Mouse (Mus musculus) midbrain, embryonic 10.5 days (tissue): ENCODE results near the gene 9130008F23Rik. TPM values are rescaled to one million over a fixed set of nuclear protein-coding genes. Genes with fewer than 3 reads are reported as not detected.

Experiments used
- DNase-seq: peaks from one replicate; pipeline ENCODE4 v3.0.0-alpha.2; 2017; ENCODE audit warnings: low spot score
- H3K27ac ChIP-seq: fragments of 300-500 bp; sonication (generic); replicated peaks from 2 replicates; pipeline ENCODE4 v1.5.1; 2016; ENCODE audit warnings: mild to moderate bottlenecking
- H3K27me3 ChIP-seq: fragments of 300-500 bp; sonication (generic); 2 replicates; pipeline ENCODE4 v1.6.1; 2016; ENCODE audit warnings: low read depth, mild to moderate bottlenecking; ENCODE audit not compliant: poor library complexity, severe bottlenecking
- H3K36me3 ChIP-seq: fragments of 300-500 bp; sonication (generic); 2 replicates; pipeline ENCODE4 v1.6.1; 2016; ENCODE audit warnings: mild to moderate bottlenecking, moderate library complexity
- H3K4me1 ChIP-seq: fragments of 300-500 bp; sonication (generic); 2 replicates; pipeline ENCODE4 v1.6.1; 2016
- H3K4me3 ChIP-seq: fragments of 300-500 bp; sonication (generic); 2 replicates; pipeline ENCODE4 v1.5.1; 2016; ENCODE audit warnings: mild to moderate bottlenecking, moderate library complexity
- H3K9me3 ChIP-seq: fragments of 300-500 bp; sonication (generic); replicated peaks from 2 replicates; pipeline ENCODE4 v1.6.1; 2016; ENCODE audit warnings: mild to moderate bottlenecking
- WGBS: fragments of 180-500 bp; shearing (Covaris S2); methylation state at CpG from one replicate; pipeline ENCODE4 v1.1.7; 2016; 5-methylcytosine and 5-hydroxymethylcytosine counted together
- polyA plus RNA-seq: library from polyadenylated mRNA; unstranded; fragments of >200 nt; fragmentation: Nextera tagmentation; extraction: Ambion mirVana; gene quantifications from 2 replicates; pipeline ENCODE4 v1.2.1, GENCODE M21; 2016

Gene 9130008F23Rik
- polyA plus RNA-seq, 1 experiment from 2014 or later = 0.85 TPM

DNA sequence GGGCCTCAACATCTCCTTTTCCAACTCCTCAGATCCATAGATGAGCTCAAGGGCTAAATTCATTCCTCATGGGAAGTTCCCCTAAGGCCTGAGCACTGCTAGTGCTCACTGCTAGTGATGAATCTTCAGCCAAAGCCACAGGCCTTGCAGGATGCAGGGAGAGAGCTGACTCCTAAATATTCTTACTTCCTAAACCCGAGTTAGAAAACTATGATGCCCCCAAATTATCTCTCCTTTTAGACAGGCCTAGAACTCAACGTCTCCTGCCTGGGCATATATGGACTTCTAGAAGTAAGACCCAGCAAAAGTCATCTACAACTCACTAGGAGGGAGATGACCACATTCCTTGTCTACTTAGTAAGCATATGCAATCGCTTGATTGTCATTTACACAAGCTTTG is 2.6 kb downstream of the 9130008F23Rik start:
- H3K27ac ChIP-seq = no peak overlapping the region
- no peaks in the 10 kb centered on the region for H3K9me3 ChIP-seq
- WGBS = 47% methylated on average over 3 of the region's 3 CpGs
- peaks cover 14% of the 10 kb centered on the region; the same call in 1 of the 2 replicates for H3K27me3 ChIP-seq
- no peak overlapping the region for H3K4me3 ChIP-seq
- H3K4me1 ChIP-seq = peaks cover 15% of the 10 kb centered on the region
- H3K36me3 ChIP-seq = no peaks in the 10 kb centered on the region
- no peak for DNase-seq

DNA sequence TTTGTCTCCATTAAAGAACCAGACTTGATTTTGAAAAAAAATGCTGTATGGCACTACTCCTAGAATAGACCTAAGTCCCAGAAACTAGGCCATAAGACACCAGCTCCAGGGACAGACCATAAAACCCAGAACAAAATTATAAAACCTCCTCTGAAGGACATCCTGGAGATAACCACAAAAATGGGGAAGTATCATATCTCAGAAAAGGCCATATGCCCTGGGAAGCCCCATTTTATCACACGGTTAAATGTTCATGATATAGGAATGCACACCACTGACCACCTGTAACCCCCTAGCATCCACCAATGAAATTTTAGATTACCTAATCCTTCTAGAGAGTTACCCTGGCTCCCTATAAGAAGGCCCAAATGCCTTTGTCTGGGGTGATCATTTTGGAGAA is 4.8 kb downstream of the 9130008F23Rik start:
- DNase-seq = no peak
- WGBS = 91% methylated on average over 1 of the region's 1 CpGs
- H3K4me1 ChIP-seq = peaks cover 14% of the 10 kb centered on the region
- H3K9me3 ChIP-seq = no peaks in the 10 kb centered on the region
- H3K4me3 ChIP-seq = no peak overlapping the region
- H3K36me3 ChIP-seq = no peaks in the 10 kb centered on the region
- H3K27ac ChIP-seq = no peak overlapping the region
- H3K27me3 ChIP-seq = peaks cover 10% of the 10 kb centered on the region; the same call in 1 of the 2 replicates

DNA sequence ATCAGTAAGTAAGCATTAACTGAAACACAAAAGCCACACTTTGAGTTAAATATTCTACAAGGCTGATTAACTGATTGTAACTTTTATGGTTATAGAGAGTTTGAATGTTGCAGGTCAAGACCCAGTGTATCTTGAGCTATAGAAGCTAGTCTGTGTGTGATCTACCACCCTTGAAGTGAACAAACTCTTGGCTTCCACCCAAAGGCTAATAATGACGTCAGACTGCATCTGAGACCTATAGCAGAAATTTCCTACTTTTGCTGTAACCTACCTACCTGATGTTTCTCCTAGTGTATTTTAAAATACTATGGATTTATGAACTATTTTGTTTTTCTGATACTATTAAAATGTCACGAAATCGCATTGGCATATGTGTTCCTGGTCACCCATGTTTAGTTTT is 5.7 kb downstream of the 9130008F23Rik start:
- Histone ChIP-seq H3K27me3 (peaks cover 7% of the 10 kb centered on the region; the same call in 1 of the 2 replicates), H3K36me3 (no peaks in the 10 kb centered on the region), H3K4me1 (peaks cover 5% of the 10 kb centered on the region), H3K9me3 (no peaks in the 10 kb centered on the region), H3K4me3 (no peak overlapping the region), H3K27ac (no peak overlapping the region)
- no peak for DNase-seq
- 93% methylated on average over 3 of the region's 3 CpGs for WGBS

DNA sequence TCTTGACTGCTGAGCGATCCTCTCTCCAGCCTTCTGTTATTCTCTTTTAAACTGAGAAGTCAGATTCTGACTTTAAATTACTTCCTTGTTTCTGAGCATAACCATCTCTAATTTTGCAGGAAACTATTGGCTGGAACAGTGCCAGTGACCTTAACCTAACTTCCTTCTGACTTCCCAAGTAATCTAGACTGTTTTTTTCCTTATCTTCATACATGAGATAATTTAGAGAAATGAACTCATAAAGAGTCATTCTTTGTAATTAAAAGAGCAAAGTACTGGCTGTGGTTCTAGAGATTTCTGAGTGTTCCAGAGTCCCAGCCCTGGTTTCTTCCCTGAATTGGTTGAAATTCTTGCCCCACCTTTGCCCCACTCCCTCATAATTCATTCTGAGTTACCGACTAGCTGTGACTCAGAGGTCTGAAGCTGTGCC is 6.8 kb downstream of the 9130008F23Rik start:
- no peak for DNase-seq
- WGBS = 86% methylated on average over 2 of the region's 2 CpGs
- H3K27ac ChIP-seq = no peak overlapping the region
- no peaks in the 10 kb centered on the region for H3K27me3 ChIP-seq
- no peaks in the 10 kb centered on the region for H3K4me1 ChIP-seq
- no peaks in the 10 kb centered on the region for H3K9me3 ChIP-seq
- H3K4me3 ChIP-seq = no peak overlapping the region
- no peaks in the 10 kb centered on the region for H3K36me3 ChIP-seq

DNA sequence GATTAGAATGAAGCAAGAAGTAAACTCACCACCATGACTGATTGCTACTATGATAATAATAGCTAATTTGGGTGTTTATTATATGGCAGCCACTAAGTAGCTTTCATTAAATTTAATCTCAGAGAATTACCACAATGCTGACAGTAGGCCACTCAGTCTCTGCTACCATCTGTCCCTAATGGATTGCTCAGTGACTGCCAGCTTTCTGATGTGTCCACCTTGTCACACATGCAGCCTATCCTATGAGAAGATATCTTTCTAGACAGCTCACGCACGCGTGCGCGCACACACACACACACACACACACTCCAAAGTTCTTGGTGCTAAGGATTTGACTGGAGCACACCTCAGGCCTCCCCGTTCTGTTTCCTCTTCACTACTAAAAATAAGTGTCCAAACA is 7.7 kb downstream of the 9130008F23Rik start:
- H3K9me3 ChIP-seq = no peaks in the 10 kb centered on the region
- H3K36me3 ChIP-seq = no peaks in the 10 kb centered on the region
- H3K27ac ChIP-seq = no peak overlapping the region
- WGBS = 95% methylated on average over 6 of the region's 6 CpGs
- no peak overlapping the region for H3K4me3 ChIP-seq
- no peaks in the 10 kb centered on the region for H3K27me3 ChIP-seq
- no peaks in the 10 kb centered on the region for H3K4me1 ChIP-seq
- no peak for DNase-seq

DNA sequence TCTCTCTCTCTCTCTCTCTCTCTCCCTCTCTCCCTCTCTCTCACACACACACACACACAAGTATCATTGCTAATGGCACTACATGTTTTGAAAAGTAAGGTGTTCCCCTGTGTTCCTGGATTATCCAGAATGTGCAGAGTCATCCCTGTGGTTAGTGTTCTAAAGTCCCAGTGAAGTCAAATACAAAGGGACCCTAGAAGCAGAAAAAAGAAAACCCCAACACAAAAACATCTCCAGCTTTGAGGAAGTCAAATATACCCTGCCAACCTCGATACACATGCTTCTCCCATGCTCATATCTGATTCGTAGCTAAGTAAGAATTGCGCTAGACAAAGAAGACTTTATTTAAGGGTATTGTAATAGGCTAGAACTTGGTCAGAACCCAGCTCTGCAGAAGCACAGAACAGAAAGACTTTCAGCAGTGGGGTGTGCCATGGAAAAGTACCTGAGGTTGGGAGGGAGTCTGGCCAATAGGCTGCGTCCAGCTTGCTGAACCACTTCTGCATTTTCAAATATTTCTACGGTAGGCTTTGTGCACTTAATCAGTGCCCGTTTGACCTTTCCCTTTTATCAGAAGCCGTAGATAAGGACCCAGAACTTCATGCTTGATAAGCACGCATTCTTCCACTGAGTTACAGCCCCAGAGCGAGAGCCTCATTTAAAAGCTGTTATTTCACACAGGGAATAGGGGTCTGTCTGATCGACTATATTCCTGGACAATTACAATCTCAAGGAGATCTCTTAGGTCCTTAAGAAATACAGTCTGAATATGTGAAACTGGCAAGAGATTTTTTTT is 11.2 kb downstream of the 9130008F23Rik start:
- Histone ChIP-seq H3K27ac (no peak overlapping the region), H3K9me3 (no peaks in the 10 kb centered on the region), H3K4me1 (no peaks in the 10 kb centered on the region), H3K27me3 (no peaks in the 10 kb centered on the region), H3K4me3 (no peak overlapping the region), H3K36me3 (no peaks in the 10 kb centered on the region)
- no peak for DNase-seq
- 80% methylated on average over 10 of the region's 10 CpGs for WGBS

DNA sequence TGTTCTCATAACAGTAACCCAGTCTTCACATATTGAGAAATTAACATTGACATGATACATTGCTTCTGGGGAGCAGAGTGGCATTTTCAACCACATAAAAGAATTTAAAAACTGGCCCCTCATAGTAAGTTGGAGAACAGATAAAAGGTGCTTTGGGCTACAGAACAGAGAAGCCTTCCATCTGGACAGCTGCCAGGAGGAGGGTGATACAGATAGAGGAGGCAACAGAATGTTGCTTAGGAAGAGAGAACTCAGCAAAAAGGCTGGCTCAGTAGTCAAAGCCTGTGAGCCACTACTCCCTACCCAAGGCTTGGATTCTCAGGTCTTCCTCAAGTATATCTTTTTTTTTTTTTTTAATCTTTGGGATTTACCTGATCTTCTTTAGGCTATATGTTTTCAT is 25.3 kb downstream of the 9130008F23Rik start:
- Histone ChIP-seq H3K9me3 (no peaks in the 10 kb centered on the region), H3K27ac (no peak overlapping the region), H3K27me3 (no peaks in the 10 kb centered on the region), H3K4me1 (no peaks in the 10 kb centered on the region), H3K36me3 (no peaks in the 10 kb centered on the region), H3K4me3 (no peak overlapping the region)
- no peak for DNase-seq

DNA sequence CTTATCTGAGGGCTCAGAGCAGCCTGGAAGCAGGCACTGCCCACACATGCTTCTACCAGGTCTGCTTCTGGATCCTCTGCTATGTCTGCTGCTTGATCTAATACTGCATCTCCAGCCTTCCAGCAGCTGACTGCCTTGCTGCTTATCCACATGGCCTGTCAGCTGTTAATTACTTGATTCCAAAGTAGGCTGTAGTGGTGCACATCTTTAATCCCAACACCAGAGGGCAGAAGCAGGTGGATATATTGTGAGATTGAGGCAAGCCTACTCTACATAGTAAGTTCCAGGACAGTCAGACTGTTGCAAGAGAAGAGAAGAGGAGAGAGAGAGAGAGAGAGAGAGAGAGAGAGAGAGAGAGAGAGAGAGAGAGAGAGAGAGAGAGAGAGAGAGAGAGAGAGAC is 43.1 kb downstream of the 9130008F23Rik start:
- no peaks in the 10 kb centered on the region for H3K4me1 ChIP-seq
- H3K36me3 ChIP-seq = no peaks in the 10 kb centered on the region
- H3K27me3 ChIP-seq = no peaks in the 10 kb centered on the region
- H3K4me3 ChIP-seq = no peak overlapping the region
- H3K9me3 ChIP-seq = no peaks in the 10 kb centered on the region
- DNase-seq = no peak
- H3K27ac ChIP-seq = no peak overlapping the region

DNA sequence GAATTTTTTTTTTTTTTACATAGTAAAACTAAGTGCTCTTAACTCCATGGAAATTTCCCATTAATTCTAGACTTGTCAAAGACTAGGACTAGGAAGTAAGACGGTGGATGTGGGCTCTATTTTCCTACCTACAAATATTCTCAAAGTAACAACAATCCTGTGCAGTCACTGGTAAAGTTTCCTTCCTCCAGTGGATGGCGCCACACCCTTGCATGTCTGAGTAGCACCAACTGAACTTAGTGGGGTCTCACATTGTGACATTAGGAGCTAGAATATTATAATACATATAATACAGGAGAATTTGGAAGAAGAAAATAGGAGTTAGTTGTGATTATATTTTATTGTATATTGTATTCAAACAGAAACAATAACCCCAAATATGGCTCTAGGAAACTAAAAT is 48.5 kb downstream of the 9130008F23Rik start:
- Histone ChIP-seq H3K27ac (no peak overlapping the region), H3K36me3 (no peaks in the 10 kb centered on the region), H3K4me1 (no peaks in the 10 kb centered on the region), H3K9me3 (no peaks in the 10 kb centered on the region), H3K27me3 (no peaks in the 10 kb centered on the region), H3K4me3 (no peak overlapping the region)
- 61% methylated on average over 2 of the region's 2 CpGs for WGBS
- DNase-seq = no peak

Other genes with a start within 250 kb of the 9130008F23Rik start
- not detected in 2 replicates for gene Esp3, start 248.5 kb downstream of the 9130008F23Rik start, polyA plus RNA-seq
- gene Esp1, start 153.4 kb downstream of the 9130008F23Rik start, polyA plus RNA-seq = not detected in 2 replicates
- not detected in 2 replicates for gene Crisp2, start 73.6 kb downstream of the 9130008F23Rik start, polyA plus RNA-seq
- gene Rhag, start 69.4 kb downstream of the 9130008F23Rik start, polyA plus RNA-seq = 5.6 and 5.9 TPM in 2 replicates
- gene Glyatl3, start 33.8 kb upstream of the 9130008F23Rik start, polyA plus RNA-seq = not detected in 2 replicates
- 27.6 and 29.1 TPM in 2 replicates for gene Mut, start 54.1 kb upstream of the 9130008F23Rik start, polyA plus RNA-seq
- gene Cenpq, start 54.5 kb upstream of the 9130008F23Rik start, polyA plus RNA-seq = 38.6 and 44.6 TPM in 2 replicates